Mouse (Mus musculus) heart, postnatal 0 days (tissue): ENCODE measurements around the gene Ksr1.

Source experiments
- CTCF ChIP-seq: IDR thresholded peaks from 2 replicates; pipeline ENCODE4 v1.5.1; 2016; ENCODE audit warnings: antibody characterized with exemption, control low read depth, low read depth
- EP300 ChIP-seq: IDR thresholded peaks from 2 replicates; pipeline ENCODE4 v1.6.1; 2016; ENCODE audit warnings: antibody characterized with exemption, low read depth

- TF ChIP-seq CTCF (no peak), EP300 (no peak)
Measured at GRCm38 (mm10) chr11:79075044-79075443, 71.2 kb downstream of the Ksr1 start.
